Mouse (Mus musculus) hindbrain, embryonic 11.5 days (tissue): ENCODE data around the gene Smarcc2. TPM values are rescaled to one million over a fixed set of nuclear protein-coding genes. Genes with fewer than 3 reads are reported as not detected.

Experiments
- ATAC-seq: fragments of 200-750 bp; cut with Nextera tagmentation; 2 replicates; pipeline ENCODE4 v1.8.0; 2017; ENCODE audit warnings: mild to moderate bottlenecking, moderate TSS enrichment, moderate library complexity; ENCODE audit not compliant: low FRiP score
- DNase-seq: peaks from one replicate; pipeline ENCODE4 v3.0.0-alpha.2; 2015; ENCODE audit warnings: low spot score
- H3K27ac ChIP-seq: fragments of 300-500 bp; sonication (generic); 2 replicates; pipeline ENCODE4 v1.5.1; 2014; ENCODE audit warnings: mild to moderate bottlenecking, low read depth, low read length
- H3K27me3 ChIP-seq: fragments of 300-500 bp; sonication (generic); 2 replicates; pipeline ENCODE4 v1.6.1; 2014; ENCODE audit warnings: mild to moderate bottlenecking, low read length, moderate library complexity, mixed read lengths; ENCODE audit not compliant: control insufficient read depth, insufficient read depth
- H3K36me3 ChIP-seq: fragments of 300-500 bp; sonication (generic); 2 replicates; pipeline ENCODE4 v1.6.1; 2014; ENCODE audit warnings: mild to moderate bottlenecking, low read length, moderate library complexity, mixed read lengths; ENCODE audit not compliant: control insufficient read depth, insufficient read depth
- H3K4me1 ChIP-seq: fragments of 300-500 bp; sonication (generic); replicated peaks from 2 replicates; pipeline ENCODE4 v1.6.1; 2014; ENCODE audit warnings: low read length, mixed read lengths; ENCODE audit not compliant: control insufficient read depth, insufficient read depth
- H3K4me2 ChIP-seq: fragments of 300-500 bp; sonication (generic); replicated peaks from 2 replicates; pipeline ENCODE4 v1.6.1; 2014; ENCODE audit warnings: mild to moderate bottlenecking, low read depth, low read length
- H3K4me3 ChIP-seq: fragments of 300-500 bp; sonication (generic); 2 replicates; pipeline ENCODE4 v1.5.1; 2014; ENCODE audit warnings: low read depth, low read length
- H3K9ac ChIP-seq: fragments of 300-500 bp; sonication (generic); 2 replicates; pipeline ENCODE4 v1.6.1; 2014; ENCODE audit warnings: low read depth, low read length
- H3K9me3 ChIP-seq: fragments of 300-500 bp; sonication (generic); 2 replicates; pipeline ENCODE4 v1.6.1; 2016; ENCODE audit warnings: low read length; ENCODE audit not compliant: control insufficient read depth
- WGBS: fragments of 180-500 bp; shearing (Covaris S2); extraction: QIAGEN DNeasy Blood & Tissue Kit; methylation state at CpG from one replicate; pipeline ENCODE4 v1.1.7; 2014; 5-methylcytosine and 5-hydroxymethylcytosine counted together
- polyA plus RNA-seq: library from polyadenylated mRNA; unstranded; fragments of >200 nt; fragmentation: Nextera tagmentation; extraction: Ambion mirVana; gene quantifications from 2 replicates; pipeline ENCODE4 v1.2.1, GENCODE M21; 2014

Smarcc2 gene
- polyA plus RNA-seq, 1 experiment from 2014 or later = 170 TPM

DNA sequence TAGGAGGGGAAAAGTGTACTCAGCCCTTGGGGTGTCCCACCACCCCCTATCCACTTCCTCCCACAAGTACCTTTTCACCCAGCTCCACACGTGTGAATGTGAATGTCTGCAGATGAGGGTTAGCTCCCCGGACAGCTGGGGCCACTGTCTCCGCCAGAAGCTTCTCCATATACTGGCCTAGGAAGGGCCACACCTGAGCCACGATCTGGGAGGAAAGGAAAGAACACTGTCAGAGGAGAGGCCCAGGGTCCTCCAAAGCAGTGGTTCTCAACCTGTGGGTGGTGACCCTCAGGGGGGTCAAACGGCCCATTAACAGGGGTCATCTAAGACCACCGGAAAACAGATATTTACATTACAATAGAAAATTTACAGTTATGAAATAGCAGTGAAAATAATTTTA, 63.3 kb downstream of the Smarcc2 start:
- ATAC-seq (no peak), DNase-seq (no peak)
- H3K4me1 ChIP-seq = peaks cover 5% of the 10 kb centered on the region; the same call in 1 of the 2 replicates
- no peaks in the 10 kb centered on the region for H3K9me3 ChIP-seq
- WGBS = 79% methylated on average over 6 of the region's 6 CpGs
- H3K36me3 ChIP-seq = 0 out of 2 replicates have a peak, but pooled peaks cover 2% of the 10 kb centered on the region
- H3K4me3 ChIP-seq = no peak overlapping the region
- no peak overlapping the region for H3K4me2 ChIP-seq
- no peak overlapping the region for H3K9ac ChIP-seq
- H3K27ac ChIP-seq = no peak overlapping the region
- H3K27me3 ChIP-seq = peaks cover 19% of the 10 kb centered on the region

DNA sequence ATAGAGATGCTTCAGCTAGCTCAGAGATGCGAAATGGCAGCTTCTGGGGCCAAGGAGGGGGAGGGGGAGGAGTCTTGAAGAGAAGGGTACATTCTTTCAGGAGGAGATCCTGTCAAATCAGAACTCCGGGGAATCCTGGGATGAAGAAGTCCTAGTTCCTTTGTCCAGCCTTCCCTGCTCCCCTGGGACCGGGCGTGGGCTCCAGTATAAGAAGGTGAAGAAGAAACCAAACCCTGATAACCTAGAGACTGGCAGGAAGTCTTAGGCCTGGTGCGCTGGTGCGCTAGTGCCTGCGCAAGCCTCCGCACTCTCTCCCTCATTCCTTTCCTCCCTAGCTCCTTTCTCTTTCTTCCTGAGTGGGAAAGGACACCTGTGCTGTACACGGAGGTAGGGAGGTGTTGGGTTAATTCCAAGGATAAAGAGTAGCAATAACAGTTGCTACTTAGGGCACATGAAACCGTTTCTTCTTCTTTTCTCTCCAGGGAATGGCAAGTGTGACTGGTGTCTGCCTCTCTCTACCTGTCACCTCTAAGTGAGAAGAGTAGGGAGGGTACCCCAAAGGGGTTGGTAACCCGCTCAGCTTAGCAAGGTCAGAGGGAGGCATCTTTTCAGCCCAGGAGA, 65.2 kb downstream of the Smarcc2 start:
- Histone ChIP-seq H3K4me2 (peak overlapping the region; percentile 99), H3K9me3 (no peaks in the 10 kb centered on the region), H3K9ac (peak overlapping the region; percentile 71), H3K36me3 (0 out of 2 replicates have a peak, but pooled peaks cover 2% of the 10 kb centered on the region), H3K4me1 (peaks cover 5% of the 10 kb centered on the region; the same call in 1 of the 2 replicates), H3K27me3 (peaks cover 11% of the 10 kb centered on the region), H3K4me3 (peak overlapping the region; percentile 78), H3K27ac (peak overlapping the region; percentile 36; the same call in 1 of the 2 replicates)
- peak; percentile 50 for DNase-seq
- no peak; the same call in 1 of the 2 replicates for ATAC-seq
- WGBS = 3% methylated on average over 11 of the region's 11 CpGs

DNA sequence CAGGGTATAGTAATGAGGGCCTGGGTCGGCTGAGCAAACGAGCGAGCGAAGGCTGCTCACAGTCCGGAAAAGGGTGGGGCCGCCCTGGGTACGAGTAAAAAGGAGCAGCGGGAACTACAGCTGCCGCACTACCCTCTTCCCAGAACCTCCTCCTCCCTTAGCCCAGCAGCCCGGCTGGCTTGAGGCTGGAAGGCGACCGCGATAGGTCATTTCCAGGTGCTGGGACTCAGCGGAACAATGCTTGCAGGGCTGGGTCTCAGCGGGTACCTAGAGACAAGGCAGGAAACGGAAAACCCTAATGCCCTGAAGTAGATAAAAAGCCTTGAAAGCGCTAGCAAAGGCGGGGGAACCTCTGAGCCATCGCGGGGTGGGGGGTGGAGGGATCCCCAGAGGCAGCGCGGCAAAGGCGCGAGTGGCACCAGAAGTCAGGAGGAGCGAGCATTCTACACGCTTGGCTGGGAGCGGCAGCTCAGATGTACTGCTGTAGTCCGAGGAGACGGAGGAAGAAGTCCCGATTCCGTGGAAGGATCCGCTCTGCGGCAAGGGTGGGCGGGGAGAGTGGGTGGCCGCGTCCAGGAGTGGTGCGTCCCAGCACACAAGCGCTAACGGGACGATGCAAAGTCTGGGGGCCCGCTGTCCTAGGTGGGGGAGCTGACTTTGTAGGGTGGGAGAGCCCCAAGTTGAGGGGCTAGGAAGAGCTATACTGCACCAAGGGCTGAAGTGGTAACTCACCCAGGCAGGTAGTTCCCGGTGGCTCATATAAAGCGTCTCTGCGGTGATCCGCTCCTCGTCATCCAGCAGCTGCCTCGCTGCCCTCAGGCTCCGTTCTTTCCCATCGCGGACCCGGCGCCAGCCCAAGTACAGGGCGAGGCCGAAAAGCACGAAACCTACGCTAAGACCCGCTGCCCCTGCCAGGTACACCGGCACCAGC, 65.9 kb downstream of the Smarcc2 start:
- H3K36me3 ChIP-seq = 0 out of 2 replicates have a peak, but pooled peaks cover 2% of the 10 kb centered on the region
- under 1% methylated on average over 57 of the region's 58 CpGs for WGBS
- peaks cover 11% of the 10 kb centered on the region for H3K27me3 ChIP-seq
- peak overlapping the region; percentile 78 for H3K4me3 ChIP-seq
- DNase-seq (peak; percentile 77), ATAC-seq (peak; percentile 58)
- H3K9ac ChIP-seq = peak overlapping the region; percentile 71
- H3K27ac ChIP-seq = peak overlapping the region; percentile 63
- peaks cover 5% of the 10 kb centered on the region; the same call in 1 of the 2 replicates for H3K4me1 ChIP-seq
- peak overlapping the region; percentile 99 for H3K4me2 ChIP-seq
- no peaks in the 10 kb centered on the region for H3K9me3 ChIP-seq

DNA sequence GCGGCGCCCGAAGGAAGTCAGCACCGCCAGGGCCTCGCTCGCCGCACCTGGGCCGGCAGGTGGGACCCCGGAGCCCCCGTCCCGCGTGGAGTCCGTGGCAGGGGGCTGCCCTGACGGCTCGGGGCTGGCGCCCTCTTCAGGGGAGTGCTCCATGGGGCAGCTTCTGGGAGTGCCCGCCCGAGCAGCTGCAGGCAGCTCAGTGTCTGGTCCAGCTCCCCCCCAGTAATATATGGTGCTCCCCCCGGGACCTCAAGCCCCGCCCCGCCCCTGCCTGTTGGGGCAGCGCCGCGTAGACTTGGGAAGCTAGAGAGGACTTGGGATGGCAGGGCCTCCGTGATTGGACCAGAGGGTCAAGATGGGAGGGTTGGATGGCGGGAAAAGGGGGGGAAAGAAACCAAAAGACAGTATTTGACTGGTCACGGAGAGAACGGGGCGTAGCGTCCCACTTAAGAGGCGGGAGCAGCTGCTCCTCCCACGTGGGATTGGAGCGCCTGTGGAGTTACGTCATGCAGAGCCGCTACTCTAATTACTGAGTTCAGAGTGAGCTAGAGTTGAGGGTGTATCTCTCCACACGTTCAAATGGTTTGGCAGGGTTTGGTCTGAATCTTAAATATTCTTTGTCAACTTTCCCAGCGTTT, 66.7 kb downstream of the Smarcc2 start, which contains the start of gene Esyt1:
Gene Esyt1 (minus strand): TSS at position 201 of the 638 bp plus-strand sequence.
- Histone ChIP-seq H3K4me2 (peak within 1 kb of the TSS; percentile 99), H3K36me3 (no peaks in the 10 kb centered on the region), H3K27ac (peak within 1 kb of the TSS; percentile 63), H3K27me3 (peaks cover 11% of the 10 kb centered on the region), H3K9me3 (no peaks in the 10 kb centered on the region), H3K9ac (peak within 1 kb of the TSS; percentile 71), H3K4me3 (peak within 1 kb of the TSS; percentile 78), H3K4me1 (peaks cover 5% of the 10 kb centered on the region; the same call in 1 of the 2 replicates)
- peak; percentile 90 for DNase-seq
- 1% methylated on average over 26 of the region's 37 CpGs for WGBS
- peak; percentile 97 for ATAC-seq

GRCm38 (mm10) chr10:128526366-128527356, 67.6 kb downstream of the Smarcc2 start:
- peaks cover 5% of the 10 kb centered on the region; the same call in 1 of the 2 replicates for H3K4me1 ChIP-seq
- ATAC-seq = 0 out of 2 replicates have a peak, but pooled peaks have one; percentile 26
- H3K27me3 ChIP-seq = peaks cover 11% of the 10 kb centered on the region
- H3K36me3 ChIP-seq = no peaks in the 10 kb centered on the region
- DNase-seq = no peak
- WGBS = 34% methylated on average over 28 of the region's 28 CpGs
- H3K4me2 ChIP-seq = peak overlapping the region; percentile 99
- H3K4me3 ChIP-seq = peak overlapping the region; percentile 78
- H3K27ac ChIP-seq = no peak overlapping the region
- H3K9ac ChIP-seq = peak overlapping the region; percentile 35; the same call in 1 of the 2 replicates
- no peaks in the 10 kb centered on the region for H3K9me3 ChIP-seq

GRCm38 (mm10) chr10:128535206-128535605, 76.2 kb downstream of the Smarcc2 start:
- no peak overlapping the region for H3K27ac ChIP-seq
- H3K36me3 ChIP-seq = no peaks in the 10 kb centered on the region
- H3K9ac ChIP-seq = no peak overlapping the region
- H3K4me1 ChIP-seq = no peaks in the 10 kb centered on the region
- no peak overlapping the region for H3K4me3 ChIP-seq
- DNase-seq (no peak), ATAC-seq (no peak)
- H3K27me3 ChIP-seq = no peaks in the 10 kb centered on the region
- no peak overlapping the region for H3K4me2 ChIP-seq
- H3K9me3 ChIP-seq = no peaks in the 10 kb centered on the region
- 82% methylated on average over 2 of the region's 2 CpGs for WGBS

DNA sequence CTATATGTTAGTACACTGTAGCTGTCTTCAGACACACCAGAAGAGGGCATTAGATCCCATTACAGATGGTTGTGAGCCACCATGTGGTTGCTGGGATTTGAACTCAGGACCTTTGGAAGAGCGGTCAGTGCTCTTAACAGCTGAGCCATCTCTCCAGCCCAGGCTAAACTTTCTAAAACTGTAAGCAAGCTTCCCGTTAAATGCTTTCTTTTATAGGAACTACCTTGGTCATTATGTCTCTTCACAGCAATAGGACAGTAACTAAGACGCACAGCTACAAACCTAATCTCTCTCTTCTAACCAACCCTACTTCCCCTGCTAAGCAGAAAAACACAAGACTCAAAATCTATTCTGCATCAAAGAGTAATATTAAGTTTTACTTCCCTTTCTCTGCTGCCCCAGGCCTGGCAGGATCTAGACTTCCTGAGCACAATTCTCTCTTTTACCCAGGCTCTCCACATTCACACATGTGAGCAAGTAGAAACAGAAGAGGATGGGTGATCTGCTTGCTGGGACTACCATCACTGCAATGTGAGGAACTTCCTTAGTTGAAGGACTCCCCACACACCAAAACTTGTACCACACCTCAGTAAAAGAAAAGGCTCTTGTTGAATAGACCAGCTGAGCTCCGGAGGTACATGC, 76.7 kb downstream of the Smarcc2 start:
- H3K27ac ChIP-seq = no peak overlapping the region
- no peak overlapping the region for H3K4me2 ChIP-seq
- no peaks in the 10 kb centered on the region for H3K27me3 ChIP-seq
- ATAC-seq (peak; percentile 56), DNase-seq (no peak)
- no peaks in the 10 kb centered on the region for H3K4me1 ChIP-seq
- H3K36me3 ChIP-seq = no peaks in the 10 kb centered on the region
- H3K4me3 ChIP-seq = no peak overlapping the region
- no peak overlapping the region for H3K9ac ChIP-seq
- no peaks in the 10 kb centered on the region for H3K9me3 ChIP-seq
- WGBS = 77% methylated on average over 4 of the region's 4 CpGs
